Mouse (Mus musculus): ENCODE data around the gene Rtf2. TPM values are rescaled to one million over a fixed set of nuclear protein-coding genes. Genes with fewer than 3 reads are reported as not detected.
A peak's percentile ranks its signal among the peaks of the same experiment; 100 is the strongest.

The Rtf2 gene
- polyA plus RNA-seq (2015; fragmentation: Nextera tagmentation; extraction: Ambion mirVana): 73.0 and 79.0 TPM in 2 replicates

- Histone ChIP-seq H3K4me1 (peaks cover 17% of the 10 kb centered on the region), H3K27ac (peak within 1 kb of the TSS; percentile 52), H3K4me3 (peak within 1 kb of the TSS; percentile 66), H3K9ac (peak within 1 kb of the TSS; percentile 57), H3K4me2 (peak within 1 kb of the TSS; percentile 84), H3K9me3 (no peaks in the 10 kb centered on the region), H3K36me3 (no peaks in the 10 kb centered on the region), H3K27me3 (no peaks in the 10 kb centered on the region)
- peak; percentile 96 for ATAC-seq (ENCODE audit: borderline replicate concordance, extremely low read depth, low FRiP score, low TSS enrichment)
- 2% methylated on average over 35 of the region's 35 CpGs for WGBS
Observed at GRCm38 (mm10) chr2:172439843-172440639, at the start of gene Rtf2. TSS of gene Rtf2 (plus strand) at chr2:172440556.

GRCm38 (mm10) chr2:172392041-172392521 is 48.3 kb upstream of the Rtf2 start:
- ATAC-seq (ENCODE audit: borderline replicate concordance, extremely low read depth, low FRiP score, low TSS enrichment): no peak
- WGBS: 54% methylated on average over 10 of the region's 10 CpGs
- H3K4me1 ChIP-seq: peaks cover 14% of the 10 kb centered on the region; the same call in 1 of the 2 replicates
- no peak overlapping the region for H3K4me3 ChIP-seq
- H3K36me3 ChIP-seq: no peaks in the 10 kb centered on the region
- no peak overlapping the region for H3K9ac ChIP-seq
- no peak overlapping the region for H3K4me2 ChIP-seq
- H3K9me3 ChIP-seq: no peaks in the 10 kb centered on the region
- no peaks in the 10 kb centered on the region for H3K27me3 ChIP-seq
- H3K27ac ChIP-seq: no peak overlapping the region

GRCm38 (mm10) chr2:172393391-172394051 is 46.8 kb upstream of the Rtf2 start, which contains the start of gene Cass4:
TSS of gene Cass4 (plus strand) at chr2:172393794.
- peak within 1 kb of the TSS; percentile 21 for H3K4me3 ChIP-seq
- H3K9me3 ChIP-seq: no peaks in the 10 kb centered on the region
- H3K4me2 ChIP-seq: peak within 1 kb of the TSS; percentile 40
- peak within 1 kb of the TSS; percentile 19; the same call in 1 of the 2 replicates for H3K27ac ChIP-seq
- H3K9ac ChIP-seq: no peak within 1 kb of the TSS
- H3K4me1 ChIP-seq: peaks cover 14% of the 10 kb centered on the region; the same call in 1 of the 2 replicates
- H3K27me3 ChIP-seq: no peaks in the 10 kb centered on the region
- no peaks in the 10 kb centered on the region for H3K36me3 ChIP-seq
- WGBS: 16% methylated on average over 13 of the region's 13 CpGs
- peak; percentile 64; the same call in 1 of the 2 replicates for ATAC-seq (ENCODE audit: borderline replicate concordance, extremely low read depth, low FRiP score, low TSS enrichment)

- Histone ChIP-seq H3K4me1 (peaks cover 14% of the 10 kb centered on the region; the same call in 1 of the 2 replicates), H3K36me3 (no peaks in the 10 kb centered on the region), H3K27ac (peak overlapping the region; percentile 19; the same call in 1 of the 2 replicates), H3K9ac (no peak overlapping the region), H3K9me3 (no peaks in the 10 kb centered on the region), H3K4me3 (peak overlapping the region; percentile 21), H3K27me3 (no peaks in the 10 kb centered on the region), H3K4me2 (peak overlapping the region; percentile 40)
- WGBS: 60% methylated on average over 2 of the region's 2 CpGs
- ATAC-seq (ENCODE audit: borderline replicate concordance, extremely low read depth, low FRiP score, low TSS enrichment): no peak
Observed at GRCm38 (mm10) chr2:172394052-172394392, 46.3 kb upstream of the Rtf2 start.

- H3K27ac ChIP-seq: peak overlapping the region; percentile 41; the same call in 1 of the 2 replicates
Observed at GRCm38 (mm10) chr2:172394671-172395070, 45.7 kb upstream of the Rtf2 start.

GRCm38 (mm10) chr2:172395961-172396360 is 44.4 kb upstream of the Rtf2 start:
- H3K36me3 ChIP-seq: no peaks in the 10 kb centered on the region
- peaks cover 18% of the 10 kb centered on the region; the same call in 1 of the 2 replicates for H3K4me1 ChIP-seq
- no peak overlapping the region for H3K9ac ChIP-seq
- no peaks in the 10 kb centered on the region for H3K9me3 ChIP-seq
- H3K27ac ChIP-seq: peak overlapping the region; percentile 41; the same call in 1 of the 2 replicates
- H3K4me3 ChIP-seq: 0 out of 2 replicates have a peak overlapping the region, but pooled peaks have one; percentile 21
- peak; percentile 39; the same call in 1 of the 2 replicates for ATAC-seq (ENCODE audit: borderline replicate concordance, extremely low read depth, low FRiP score, low TSS enrichment)
- WGBS: 34% methylated on average over 9 of the region's 9 CpGs
- no peaks in the 10 kb centered on the region for H3K27me3 ChIP-seq
- H3K4me2 ChIP-seq: peak overlapping the region; percentile 40

More at GRCm38 (mm10) chr2:172394671-172395070, 45.7 kb upstream of the Rtf2 start:
- Histone ChIP-seq H3K4me3 (peak overlapping the region; percentile 21), H3K9ac (no peak overlapping the region), H3K36me3 (no peaks in the 10 kb centered on the region), H3K9me3 (no peaks in the 10 kb centered on the region), H3K4me1 (peaks cover 14% of the 10 kb centered on the region; the same call in 1 of the 2 replicates), H3K27me3 (no peaks in the 10 kb centered on the region), H3K4me2 (peak overlapping the region; percentile 40)
- WGBS: 76% methylated on average over 4 of the region's 4 CpGs
- ATAC-seq (ENCODE audit: borderline replicate concordance, extremely low read depth, low FRiP score, low TSS enrichment): no peak

GRCm38 (mm10) chr2:172399901-172400300 is 40.5 kb upstream of the Rtf2 start:
- no peak overlapping the region for H3K4me3 ChIP-seq
- H3K27me3 ChIP-seq: no peaks in the 10 kb centered on the region
- no peak overlapping the region for H3K4me2 ChIP-seq
- H3K36me3 ChIP-seq: no peaks in the 10 kb centered on the region
- H3K9ac ChIP-seq: no peak overlapping the region
- H3K27ac ChIP-seq: no peak overlapping the region
- WGBS: 23% methylated on average over 9 of the region's 9 CpGs
- no peaks in the 10 kb centered on the region for H3K9me3 ChIP-seq
- ATAC-seq (ENCODE audit: borderline replicate concordance, extremely low read depth, low FRiP score, low TSS enrichment): no peak
- peaks cover 7% of the 10 kb centered on the region; the same call in 1 of the 2 replicates for H3K4me1 ChIP-seq

- Histone ChIP-seq H3K4me2 (no peak overlapping the region), H3K27ac (no peak overlapping the region), H3K27me3 (no peaks in the 10 kb centered on the region), H3K9ac (no peak overlapping the region), H3K4me3 (no peak overlapping the region), H3K9me3 (no peaks in the 10 kb centered on the region), H3K4me1 (peaks cover 11% of the 10 kb centered on the region), H3K36me3 (no peaks in the 10 kb centered on the region)
- 57% methylated on average over 13 of the region's 13 CpGs for WGBS
- ATAC-seq (ENCODE audit: borderline replicate concordance, extremely low read depth, low FRiP score, low TSS enrichment): no peak
Observed at GRCm38 (mm10) chr2:172401116-172401825, 39.1 kb upstream of the Rtf2 start.

GRCm38 (mm10) chr2:172404239-172404638 is 36.1 kb upstream of the Rtf2 start:
- ATAC-seq (ENCODE audit: borderline replicate concordance, extremely low read depth, low FRiP score, low TSS enrichment): no peak
- no peaks in the 10 kb centered on the region for H3K36me3 ChIP-seq
- no peak overlapping the region for H3K4me2 ChIP-seq
- H3K27me3 ChIP-seq: no peaks in the 10 kb centered on the region
- H3K4me3 ChIP-seq: no peak overlapping the region
- no peak overlapping the region for H3K27ac ChIP-seq
- no peaks in the 10 kb centered on the region for H3K9me3 ChIP-seq
- peaks cover 12% of the 10 kb centered on the region for H3K4me1 ChIP-seq
- WGBS: 51% methylated on average over 7 of the region's 7 CpGs
- no peak overlapping the region for H3K9ac ChIP-seq

- no peak overlapping the region for H3K4me2 ChIP-seq
- H3K27me3 ChIP-seq: no peaks in the 10 kb centered on the region
- H3K4me3 ChIP-seq: no peak overlapping the region
- H3K9ac ChIP-seq: no peak overlapping the region
- H3K27ac ChIP-seq: no peak overlapping the region
- H3K4me1 ChIP-seq: peaks cover 11% of the 10 kb centered on the region
- WGBS: 45% methylated on average over 3 of the region's 3 CpGs
- H3K9me3 ChIP-seq: no peaks in the 10 kb centered on the region
- no peak for ATAC-seq (ENCODE audit: borderline replicate concordance, extremely low read depth, low FRiP score, low TSS enrichment)
- no peaks in the 10 kb centered on the region for H3K36me3 ChIP-seq
Observed at GRCm38 (mm10) chr2:172405011-172405410, 35.3 kb upstream of the Rtf2 start.

- Histone ChIP-seq H3K4me1 (peaks cover 16% of the 10 kb centered on the region), H3K27me3 (no peaks in the 10 kb centered on the region), H3K36me3 (no peaks in the 10 kb centered on the region), H3K9ac (no peak overlapping the region), H3K4me3 (no peak overlapping the region), H3K9me3 (no peaks in the 10 kb centered on the region), H3K27ac (no peak overlapping the region), H3K4me2 (no peak overlapping the region)
- no peak for ATAC-seq (ENCODE audit: borderline replicate concordance, extremely low read depth, low FRiP score, low TSS enrichment)
- 38% methylated on average over 4 of the region's 4 CpGs for WGBS
Observed at GRCm38 (mm10) chr2:172406173-172406572, 34.2 kb upstream of the Rtf2 start.
